Mouse (Mus musculus): ENCODE data around the gene Ttf2. TPM values are rescaled to one million over a fixed set of nuclear protein-coding genes. Genes with fewer than 3 reads are reported as not detected.

Ttf2 gene
- polyA plus RNA-seq, 1 experiment from 2014 or later, result 23.0 TPM

DNA sequence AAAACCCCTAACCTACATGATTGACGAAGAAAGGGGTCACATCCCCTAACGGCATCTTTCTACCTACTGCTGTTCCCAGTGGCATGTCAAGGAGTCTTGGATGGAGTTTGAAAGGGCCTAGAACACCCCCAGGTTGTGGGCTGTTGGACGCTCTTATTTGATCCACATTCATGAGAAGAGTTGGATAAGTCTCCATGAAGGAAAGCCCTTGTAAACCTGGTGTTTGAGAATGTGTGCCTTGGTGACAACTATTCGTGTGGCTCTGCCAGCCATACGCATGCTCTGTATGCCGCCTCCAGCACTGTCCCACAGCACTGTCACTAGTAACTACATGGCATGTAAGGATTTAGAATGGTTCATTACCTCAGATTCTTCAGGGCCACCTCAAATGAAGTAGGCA is 33.3 kb downstream of the Ttf2 start:
- Histone ChIP-seq H3K27me3 (ENCODE audit: control insufficient read depth, insufficient read depth, low read length) (no peaks in the 10 kb centered on the region), H3K4me2 (ENCODE audit: low read depth, low read length) (no peak overlapping the region), H3K9ac (replicated peaks; ENCODE audit: low read length) (no peak overlapping the region), H3K27ac (replicated peaks; ENCODE audit: low read depth, low read length) (no peak overlapping the region), H3K4me1 (ENCODE audit: control insufficient read depth, insufficient read depth, low read length) (no peaks in the 10 kb centered on the region), H3K9me3 (replicated peaks; ENCODE audit: control insufficient read depth, low read length) (no peaks in the 10 kb centered on the region), H3K36me3 (replicated peaks; ENCODE audit: control insufficient read depth, insufficient read depth, low read depth, low read length) (peaks cover 4% of the 10 kb centered on the region; the same call in 1 of the 2 replicates), H3K4me3 (ENCODE audit: low read depth, low read length) (no peak overlapping the region)
- DNase-seq (ENCODE audit: low spot score) (no peak), ATAC-seq (replicated peaks; ENCODE audit: insufficient number of reproducible peaks, low FRiP score, low TSS enrichment, low read depth) (no peak)
- 98% methylated on average over 6 of the region's 6 CpGs for WGBS

GRCm38 (mm10) chr3:100935521-100935920 is 33.9 kb downstream of the Ttf2 start:
- no peak for ATAC-seq (replicated peaks; ENCODE audit: insufficient number of reproducible peaks, low FRiP score, low TSS enrichment, low read depth)
- Histone ChIP-seq H3K27ac (replicated peaks; ENCODE audit: low read depth, low read length) (no peak overlapping the region), H3K4me3 (ENCODE audit: low read depth, low read length) (no peak overlapping the region), H3K9me3 (replicated peaks; ENCODE audit: control insufficient read depth, low read length) (no peaks in the 10 kb centered on the region), H3K4me1 (ENCODE audit: control insufficient read depth, insufficient read depth, low read length) (no peaks in the 10 kb centered on the region), H3K27me3 (ENCODE audit: control insufficient read depth, insufficient read depth, low read length) (no peaks in the 10 kb centered on the region), H3K4me2 (ENCODE audit: low read depth, low read length) (no peak overlapping the region), H3K9ac (replicated peaks; ENCODE audit: low read length) (no peak overlapping the region), H3K36me3 (replicated peaks; ENCODE audit: control insufficient read depth, insufficient read depth, low read depth, low read length) (peaks cover 4% of the 10 kb centered on the region; the same call in 1 of the 2 replicates)
- WGBS, result 95% methylated on average over 6 of the region's 6 CpGs
- no peak for DNase-seq (ENCODE audit: low spot score)

GRCm38 (mm10) chr3:100932077-100932944 is 37.2 kb downstream of the Ttf2 start:
- ATAC-seq (replicated peaks; ENCODE audit: insufficient number of reproducible peaks, low FRiP score, low TSS enrichment, low read depth) (no peak), DNase-seq (ENCODE audit: low spot score) (peak; percentile 21)
- 72% methylated on average over 11 of the region's 11 CpGs for WGBS

GRCm38 (mm10) chr3:100931332-100932076 is 38.0 kb downstream of the Ttf2 start:
- Histone ChIP-seq H3K4me1 (ENCODE audit: control insufficient read depth, insufficient read depth, low read length) (no peaks in the 10 kb centered on the region), H3K4me3 (ENCODE audit: low read depth, low read length) (no peak overlapping the region), H3K27me3 (ENCODE audit: control insufficient read depth, insufficient read depth, low read length) (no peaks in the 10 kb centered on the region), H3K9ac (replicated peaks; ENCODE audit: low read length) (no peak overlapping the region), H3K27ac (replicated peaks; ENCODE audit: low read depth, low read length) (no peak overlapping the region), H3K4me2 (ENCODE audit: low read depth, low read length) (no peak overlapping the region), H3K36me3 (replicated peaks; ENCODE audit: control insufficient read depth, insufficient read depth, low read depth, low read length) (no peaks in the 10 kb centered on the region; the same call in 1 of the 2 replicates), H3K9me3 (replicated peaks; ENCODE audit: control insufficient read depth, low read length) (no peaks in the 10 kb centered on the region)
- ATAC-seq (replicated peaks; ENCODE audit: insufficient number of reproducible peaks, low FRiP score, low TSS enrichment, low read depth), result no peak
- no peak for DNase-seq (ENCODE audit: low spot score)
- WGBS, result 93% methylated on average over 23 of the region's 23 CpGs

More at GRCm38 (mm10) chr3:100932077-100932944, 37.2 kb downstream of the Ttf2 start:
- no peaks in the 10 kb centered on the region for H3K4me1 ChIP-seq (ENCODE audit: control insufficient read depth, insufficient read depth, low read length)
- no peaks in the 10 kb centered on the region for H3K9me3 ChIP-seq (replicated peaks; ENCODE audit: control insufficient read depth, low read length)
- H3K36me3 ChIP-seq (replicated peaks; ENCODE audit: control insufficient read depth, insufficient read depth, low read depth, low read length), result no peaks in the 10 kb centered on the region; the same call in 1 of the 2 replicates
- no peak overlapping the region for H3K9ac ChIP-seq (replicated peaks; ENCODE audit: low read length)
- H3K4me3 ChIP-seq (ENCODE audit: low read depth, low read length), result no peak overlapping the region
- H3K27me3 ChIP-seq (ENCODE audit: control insufficient read depth, insufficient read depth, low read length), result no peaks in the 10 kb centered on the region
- no peak overlapping the region for H3K4me2 ChIP-seq (ENCODE audit: low read depth, low read length)
- H3K27ac ChIP-seq (replicated peaks; ENCODE audit: low read depth, low read length), result no peak overlapping the region

- H3K9me3 ChIP-seq (replicated peaks; ENCODE audit: control insufficient read depth, low read length), result no peaks in the 10 kb centered on the region
- H3K4me3 ChIP-seq (ENCODE audit: low read depth, low read length), result no peak overlapping the region
- no peak for ATAC-seq (replicated peaks; ENCODE audit: insufficient number of reproducible peaks, low FRiP score, low TSS enrichment, low read depth)
- WGBS, result 81% methylated on average over 16 of the region's 16 CpGs
- H3K27ac ChIP-seq (replicated peaks; ENCODE audit: low read depth, low read length), result no peak overlapping the region
- no peak for DNase-seq (ENCODE audit: low spot score)
- no peak overlapping the region for H3K4me2 ChIP-seq (ENCODE audit: low read depth, low read length)
- no peaks in the 10 kb centered on the region for H3K36me3 ChIP-seq (replicated peaks; ENCODE audit: control insufficient read depth, insufficient read depth, low read depth, low read length)
- H3K4me1 ChIP-seq (ENCODE audit: control insufficient read depth, insufficient read depth, low read length), result peaks cover 3% of the 10 kb centered on the region; the same call in 1 of the 2 replicates
- H3K9ac ChIP-seq (replicated peaks; ENCODE audit: low read length), result no peak overlapping the region
- H3K27me3 ChIP-seq (ENCODE audit: control insufficient read depth, insufficient read depth, low read length), result no peaks in the 10 kb centered on the region
These were observed 44.3 kb downstream of the Ttf2 start for GRCm38 (mm10) chr3:100925176-100925575.

GRCm38 (mm10) chr3:100924065-100924732 is 45.3 kb downstream of the Ttf2 start:
- no peaks in the 10 kb centered on the region for H3K36me3 ChIP-seq (replicated peaks; ENCODE audit: control insufficient read depth, insufficient read depth, low read depth, low read length)
- H3K9ac ChIP-seq (replicated peaks; ENCODE audit: low read length), result no peak overlapping the region
- DNase-seq (ENCODE audit: low spot score) (no peak), ATAC-seq (replicated peaks; ENCODE audit: insufficient number of reproducible peaks, low FRiP score, low TSS enrichment, low read depth) (no peak)
- H3K4me2 ChIP-seq (ENCODE audit: low read depth, low read length), result no peak overlapping the region
- H3K4me1 ChIP-seq (ENCODE audit: control insufficient read depth, insufficient read depth, low read length), result peaks cover 3% of the 10 kb centered on the region; the same call in 1 of the 2 replicates
- H3K9me3 ChIP-seq (replicated peaks; ENCODE audit: control insufficient read depth, low read length), result no peaks in the 10 kb centered on the region
- H3K27me3 ChIP-seq (ENCODE audit: control insufficient read depth, insufficient read depth, low read length), result no peaks in the 10 kb centered on the region
- H3K27ac ChIP-seq (replicated peaks; ENCODE audit: low read depth, low read length), result no peak overlapping the region
- no peak overlapping the region for H3K4me3 ChIP-seq (ENCODE audit: low read depth, low read length)
- WGBS, result 81% methylated on average over 6 of the region's 6 CpGs

GRCm38 (mm10) chr3:100922506-100923375 is 46.7 kb downstream of the Ttf2 start:
- H3K36me3 ChIP-seq (replicated peaks; ENCODE audit: control insufficient read depth, insufficient read depth, low read depth, low read length), result no peaks in the 10 kb centered on the region
- peak overlapping the region; percentile 60 for H3K4me3 ChIP-seq (ENCODE audit: low read depth, low read length)
- H3K27ac ChIP-seq (replicated peaks; ENCODE audit: low read depth, low read length), result peak overlapping the region; percentile 47; the same call in 1 of the 2 replicates
- no peaks in the 10 kb centered on the region for H3K9me3 ChIP-seq (replicated peaks; ENCODE audit: control insufficient read depth, low read length)
- DNase-seq (ENCODE audit: low spot score), result no peak
- peak overlapping the region; percentile 69 for H3K9ac ChIP-seq (replicated peaks; ENCODE audit: low read length)
- H3K4me2 ChIP-seq (ENCODE audit: low read depth, low read length), result peak overlapping the region; percentile 63
- H3K27me3 ChIP-seq (ENCODE audit: control insufficient read depth, insufficient read depth, low read length), result no peaks in the 10 kb centered on the region
- ATAC-seq (replicated peaks; ENCODE audit: insufficient number of reproducible peaks, low FRiP score, low TSS enrichment, low read depth), result peak; percentile 59
- H3K4me1 ChIP-seq (ENCODE audit: control insufficient read depth, insufficient read depth, low read length), result peaks cover 3% of the 10 kb centered on the region; the same call in 1 of the 2 replicates
- 38% methylated on average over 28 of the region's 28 CpGs for WGBS

All from embryonic facial prominence, embryonic 11.5 days (tissue).